Mouse (Mus musculus): Measurements from ENCODE around the gene Tmem104.

Gene Tmem104

DNA sequence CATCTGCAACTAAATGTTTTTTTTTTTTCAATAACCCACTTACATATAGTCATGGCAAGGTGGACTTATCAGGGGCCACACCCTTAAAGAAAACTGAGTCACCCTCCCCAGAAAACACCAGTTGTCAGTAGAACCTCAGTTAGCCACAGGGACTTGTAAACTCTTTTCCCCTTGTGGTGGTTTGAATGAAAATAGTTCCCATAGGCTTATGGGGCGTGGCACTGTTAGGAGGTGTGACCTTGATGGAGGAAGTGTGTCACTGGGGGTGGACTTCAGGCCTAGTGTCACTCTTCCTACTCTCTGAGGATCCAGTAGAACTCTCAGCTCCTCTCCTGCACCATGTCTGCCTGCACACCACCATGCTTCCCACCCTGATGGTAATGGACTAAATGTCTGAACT, 92.4 kb downstream of the Tmem104 start:
- peak; percentile 94 for DNase-seq (ENCODE audit: low read depth, low spot score)

DNA sequence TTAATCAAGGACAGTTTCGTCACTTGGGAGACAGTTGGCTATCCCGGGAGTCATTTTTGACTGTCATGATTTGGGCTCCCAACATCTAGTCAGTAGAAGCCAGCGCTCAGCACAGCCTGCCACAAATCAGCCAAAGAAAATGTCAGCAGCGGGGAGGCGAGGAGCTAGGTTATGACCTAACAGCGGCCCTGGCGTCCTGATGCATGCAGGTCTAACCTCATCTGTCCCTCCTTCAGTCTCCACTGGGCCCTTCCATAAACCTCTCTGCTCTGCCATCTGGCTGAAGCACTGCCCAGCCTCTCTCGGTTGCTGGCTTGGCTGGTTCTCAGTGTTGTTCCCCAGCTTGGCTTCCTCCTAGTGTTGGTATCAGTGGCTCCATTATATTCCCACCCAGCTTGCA, 95.0 kb downstream of the Tmem104 start:
- no peak for DNase-seq (ENCODE audit: low read depth, low spot score)

DNA sequence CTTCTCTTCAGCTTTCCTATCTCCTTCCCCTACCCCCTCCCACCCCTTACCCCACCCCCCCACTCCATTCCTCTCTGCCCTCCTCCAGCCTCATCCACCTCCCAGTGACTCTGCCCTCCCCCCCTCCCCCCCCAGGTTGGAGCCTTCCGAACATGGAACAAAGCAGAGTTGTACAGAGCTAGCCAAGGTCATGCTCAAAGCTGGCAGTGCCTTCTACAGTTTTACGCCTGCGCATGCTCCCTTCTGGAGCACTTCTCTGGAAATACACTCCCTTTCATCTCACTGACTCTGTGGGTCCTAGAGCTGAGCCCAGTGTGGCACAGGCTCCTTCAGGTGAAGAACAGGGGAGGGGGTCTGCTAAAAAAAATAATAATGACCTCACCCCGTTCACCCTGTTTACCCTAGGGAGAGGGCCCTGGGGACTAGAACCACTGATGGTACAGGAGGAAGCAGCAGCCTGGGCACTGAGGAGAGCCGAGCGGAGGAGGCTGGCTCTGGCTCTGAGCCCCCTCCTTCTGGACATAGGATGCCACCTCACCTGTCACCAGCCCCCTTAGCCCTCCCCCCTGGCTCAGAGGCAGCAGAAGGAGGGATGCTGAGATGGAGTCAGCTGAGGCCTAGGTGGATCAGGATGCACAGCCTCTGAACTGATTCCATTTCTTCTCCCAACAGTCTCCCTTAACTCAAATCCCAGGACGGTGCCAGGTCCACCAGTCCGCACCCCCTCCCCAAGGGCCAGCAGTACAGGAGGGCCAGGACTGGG, 95.6 kb downstream of the Tmem104 start:
- DNase-seq (ENCODE audit: low read depth, low spot score) = no peak

DNA sequence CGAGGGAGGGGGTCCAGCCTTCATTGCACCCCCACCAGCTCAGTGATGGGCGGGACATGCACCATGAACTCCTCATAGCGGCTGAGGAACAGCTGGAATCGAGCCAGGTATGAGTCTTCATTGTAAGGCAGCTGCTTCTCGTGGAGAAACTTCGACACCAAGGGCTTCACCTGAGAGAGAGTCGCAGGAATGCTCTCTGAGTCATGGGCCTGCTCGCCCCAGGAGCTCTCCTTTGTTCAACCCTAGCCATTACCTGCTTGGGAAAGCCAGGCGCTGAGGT, 96.1 kb downstream of the Tmem104 start:
- DNase-seq (ENCODE audit: low read depth, low spot score) = no peak

DNA sequence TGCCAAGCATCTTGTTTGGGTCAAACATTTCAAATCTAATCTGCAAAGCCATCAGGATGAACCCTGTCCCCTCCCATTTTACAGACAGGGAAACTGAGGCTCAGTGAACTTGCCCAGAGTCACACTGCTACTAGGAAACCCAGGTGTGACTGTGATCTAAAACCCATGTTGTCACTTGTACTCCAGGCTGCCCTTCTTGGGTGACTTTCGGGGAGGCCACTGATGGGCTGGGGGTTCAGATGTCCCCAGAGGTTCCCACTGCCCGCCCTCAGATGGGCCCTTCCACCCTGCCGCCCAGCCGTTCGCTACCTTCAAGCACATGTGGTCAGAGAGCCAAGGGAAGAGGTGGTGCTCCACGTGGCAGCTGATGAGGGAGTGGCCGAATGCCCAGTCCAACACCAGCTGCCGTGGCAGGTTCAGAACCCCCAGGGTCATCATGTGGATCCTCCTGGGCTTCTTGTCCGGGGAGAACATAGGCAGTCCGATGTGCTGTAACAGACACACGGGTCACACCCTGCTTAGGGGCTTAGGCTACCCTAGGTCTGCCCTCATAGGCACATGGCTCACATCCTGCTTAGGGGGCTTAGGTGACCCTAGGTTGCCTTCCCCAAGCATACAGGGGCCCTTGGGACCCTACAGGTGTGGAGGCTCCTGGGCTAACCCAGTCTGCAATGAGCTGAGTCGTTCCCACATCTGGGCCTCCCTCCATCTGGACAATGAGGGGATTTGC, 96.8 kb downstream of the Tmem104 start:
- DNase-seq (ENCODE audit: low read depth, low spot score) = no peak

DNA sequence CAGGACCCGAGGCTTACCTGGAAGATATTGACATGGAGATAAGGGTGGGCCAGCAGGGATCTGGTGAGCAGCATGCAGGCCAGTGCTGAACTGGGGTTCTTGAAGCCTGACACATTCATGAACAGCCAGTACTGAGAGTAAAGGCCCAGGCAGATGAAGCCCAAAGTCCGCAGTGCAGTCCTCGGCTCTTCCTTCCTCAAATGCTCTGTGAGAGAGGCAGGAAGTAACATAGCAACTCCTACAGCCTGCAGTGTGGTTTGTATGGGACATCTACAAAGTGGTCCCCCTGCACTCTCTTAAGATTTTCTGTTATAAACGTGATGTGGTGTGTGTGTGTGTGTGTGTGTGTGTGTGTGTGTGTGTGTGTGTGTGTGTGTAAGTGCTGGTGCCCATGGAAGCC, 98.0 kb downstream of the Tmem104 start:
- no peak for DNase-seq (ENCODE audit: low read depth, low spot score)

DNA sequence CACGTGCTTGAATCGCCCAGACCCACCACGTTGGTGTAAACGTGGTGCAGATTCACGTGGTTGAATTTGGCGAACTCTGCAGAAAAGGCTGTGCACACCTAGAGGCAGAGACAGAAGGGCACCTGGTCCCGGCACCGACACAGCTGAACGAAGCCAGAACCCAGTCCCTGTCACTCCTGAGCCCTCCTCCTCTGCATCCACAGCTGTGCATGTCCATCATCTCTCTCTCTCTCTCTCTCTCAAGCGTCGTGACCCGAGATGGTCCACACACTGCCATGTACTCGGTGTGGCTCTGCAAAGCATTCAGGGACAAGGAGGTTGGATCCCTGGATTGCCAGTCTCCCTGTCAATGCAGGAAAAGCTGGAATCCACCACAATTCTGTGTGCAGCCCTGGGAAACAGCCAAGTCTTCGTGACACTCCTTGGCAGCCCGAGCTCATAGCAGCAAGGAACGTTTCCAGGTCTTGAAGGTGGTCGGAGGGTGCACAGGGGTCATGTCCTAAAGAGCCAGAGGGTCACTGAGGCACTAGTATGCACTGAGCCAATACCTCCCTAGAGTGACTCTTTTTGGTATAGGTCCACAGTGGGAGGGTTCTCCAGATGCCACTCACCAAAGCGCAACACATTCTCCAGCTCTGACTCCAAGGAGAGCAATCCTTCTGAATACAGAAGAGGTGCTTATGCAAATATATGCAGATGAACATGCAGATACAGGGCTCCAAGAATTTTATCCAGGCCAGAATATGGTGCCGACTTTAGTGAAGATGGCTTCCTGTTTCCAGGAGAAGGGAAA, 99.1 kb downstream of the Tmem104 start:
- peak; percentile 43 for DNase-seq (ENCODE audit: low read depth, low spot score)

DNA sequence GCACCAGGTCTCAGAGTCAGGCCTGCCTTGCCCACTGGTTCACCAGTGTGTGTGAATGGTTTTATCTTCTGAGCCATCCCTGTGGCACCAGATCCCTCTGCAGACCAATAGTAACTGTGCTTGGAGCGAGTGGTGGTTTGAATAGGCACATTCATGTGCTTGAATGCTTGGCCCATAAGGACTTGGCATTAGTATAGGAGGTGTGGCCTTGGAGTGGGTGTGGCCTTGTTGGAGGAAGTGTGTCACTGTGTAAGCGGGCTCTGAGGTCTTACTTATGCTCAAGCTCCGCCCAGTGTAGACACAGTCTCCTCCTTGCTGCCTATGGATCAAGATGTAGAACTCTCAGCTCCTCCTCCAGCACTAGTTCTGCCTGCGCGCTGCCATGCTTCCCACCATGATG, 100.1 kb downstream of the Tmem104 start:
- peak; percentile 98 for DNase-seq (ENCODE audit: low read depth, low spot score)

DNA sequence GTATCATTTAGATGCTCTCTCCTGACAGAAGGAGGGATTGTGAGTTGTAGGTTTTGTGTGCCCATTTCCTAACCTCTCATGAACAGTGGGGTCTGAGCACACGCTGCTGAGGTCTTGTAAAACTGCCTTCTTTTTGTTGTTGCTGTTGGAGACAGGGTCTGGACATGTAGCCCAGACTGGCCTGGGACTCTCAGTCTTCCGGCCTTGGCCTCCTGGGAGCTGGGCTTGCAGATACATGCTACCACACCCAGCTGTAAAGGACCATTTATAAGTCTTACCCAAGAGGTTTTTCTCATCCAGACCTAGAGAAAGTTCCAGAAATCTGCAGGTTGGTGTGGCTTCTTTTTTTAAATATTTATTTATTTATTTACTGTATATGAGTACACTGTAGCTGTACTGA, 101.0 kb downstream of the Tmem104 start:
- no peak for DNase-seq (ENCODE audit: low read depth, low spot score)

DNA sequence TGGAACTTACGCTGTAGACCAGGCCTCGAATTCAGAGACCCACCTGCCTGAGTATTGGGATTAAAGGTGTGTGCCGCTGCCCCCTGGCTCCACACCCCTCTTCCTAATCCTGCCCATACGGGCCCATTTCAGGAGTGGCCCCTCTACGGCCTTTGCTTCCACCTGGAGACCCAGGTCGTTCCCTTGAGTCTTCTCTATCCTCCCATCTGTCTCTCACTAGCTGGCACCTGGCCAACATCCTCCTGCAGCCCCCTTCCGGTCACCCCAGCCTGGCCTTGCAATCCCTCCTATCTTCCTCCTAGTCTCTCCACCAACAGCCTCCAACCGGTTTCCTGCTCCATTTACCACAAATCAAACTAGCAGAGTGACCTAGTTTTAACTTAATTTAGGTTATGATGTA, 102.6 kb downstream of the Tmem104 start:
- DNase-seq (ENCODE audit: low read depth, low spot score) = no peak

DNA sequence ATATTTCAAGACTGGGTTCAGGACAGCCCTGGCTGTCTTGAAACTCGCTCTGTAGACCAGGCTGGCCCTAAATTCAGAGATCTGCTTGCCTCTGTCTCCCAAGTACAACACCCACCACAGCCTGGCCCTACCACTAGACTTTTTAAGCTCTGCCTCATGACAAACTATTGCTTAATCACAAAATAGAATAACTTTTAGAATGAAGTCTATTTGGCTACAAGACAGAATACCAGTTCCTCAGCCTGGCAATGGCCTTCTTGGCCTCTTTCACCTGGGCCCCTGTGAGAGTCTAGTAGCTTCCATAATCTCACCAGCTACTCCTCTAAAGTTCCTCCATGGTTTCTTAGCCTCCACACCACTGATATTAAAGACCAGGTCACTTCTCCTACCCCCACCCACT, 103.0 kb downstream of the Tmem104 start:
- no peak for DNase-seq (ENCODE audit: low read depth, low spot score)

DNA sequence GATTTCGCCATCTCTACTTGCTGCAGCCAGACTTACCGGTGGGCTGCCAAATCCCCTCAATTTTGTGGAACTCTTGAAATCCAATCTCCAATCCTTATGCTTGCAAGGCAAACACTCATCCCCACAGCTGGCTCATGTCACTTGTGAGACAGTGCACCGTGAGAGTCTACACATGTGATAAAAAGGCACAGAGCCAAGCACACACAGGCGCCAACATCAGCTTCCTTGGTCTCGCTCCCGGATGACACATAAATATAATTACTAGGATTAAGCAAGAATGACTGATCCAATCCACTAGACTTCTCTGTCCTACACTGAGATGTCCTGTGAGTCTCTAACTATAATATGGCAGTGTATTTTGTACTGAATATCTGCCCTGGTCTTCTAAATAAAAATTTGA, 103.6 kb downstream of the Tmem104 start:
- no peak for DNase-seq (ENCODE audit: low read depth, low spot score)

DNA sequence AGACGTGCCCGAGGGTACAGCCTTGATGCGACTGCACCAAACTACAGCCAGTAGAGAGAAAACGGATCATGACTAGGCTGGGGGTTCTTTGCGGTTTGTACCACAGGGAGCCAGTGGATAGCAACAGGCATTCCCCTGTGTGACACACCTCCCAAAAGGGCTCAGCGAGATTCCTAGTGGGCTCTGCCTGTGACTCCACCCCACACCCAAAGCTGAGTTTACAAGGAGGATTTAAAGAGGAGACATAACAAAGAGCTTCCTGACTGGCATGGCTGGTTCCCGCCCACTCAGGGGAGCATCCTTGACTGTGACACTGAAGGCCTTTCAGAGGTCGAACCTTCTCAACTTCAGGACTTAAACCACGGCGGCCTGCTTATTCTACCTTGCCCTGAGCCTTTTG, 104.2 kb downstream of the Tmem104 start:
- peak; percentile 82 for DNase-seq (ENCODE audit: low read depth, low spot score)

DNA sequence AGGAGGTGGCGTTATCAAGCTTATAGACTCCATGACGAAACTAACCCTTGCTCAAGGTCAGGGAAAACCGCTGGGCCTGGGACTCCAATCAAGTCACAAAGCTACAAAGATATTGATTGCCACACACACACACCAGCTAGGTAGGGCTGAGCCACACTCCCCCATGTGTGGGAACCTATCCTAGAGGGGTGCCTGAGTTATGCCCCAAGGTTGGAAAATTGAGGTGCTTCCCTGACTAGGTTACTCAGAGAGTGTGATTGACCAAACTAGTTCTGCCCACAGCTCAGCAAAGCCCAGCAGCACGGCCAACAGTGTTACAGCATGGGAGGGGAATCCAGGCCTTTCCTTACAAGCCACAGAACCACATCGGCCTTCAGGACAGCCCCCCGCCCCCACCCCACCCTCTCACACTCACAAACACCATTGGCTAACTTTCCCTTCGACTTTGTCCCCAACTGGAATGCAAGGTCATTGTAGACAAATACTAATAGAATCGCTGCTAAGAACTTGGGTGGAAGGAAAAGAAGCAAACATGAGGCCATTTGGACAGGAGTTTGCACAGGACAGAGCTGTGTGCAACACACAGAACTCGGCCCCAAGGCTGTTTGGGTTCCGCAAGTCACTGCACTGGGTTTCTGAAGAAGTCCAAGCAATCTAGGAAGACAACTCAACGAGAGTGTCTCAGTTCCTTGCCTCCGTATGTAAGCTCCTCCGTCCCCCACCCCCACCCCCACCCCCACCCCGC, 105.5 kb downstream of the Tmem104 start:
- DNase-seq (ENCODE audit: low read depth, low spot score) = peak; percentile 77

DNA sequence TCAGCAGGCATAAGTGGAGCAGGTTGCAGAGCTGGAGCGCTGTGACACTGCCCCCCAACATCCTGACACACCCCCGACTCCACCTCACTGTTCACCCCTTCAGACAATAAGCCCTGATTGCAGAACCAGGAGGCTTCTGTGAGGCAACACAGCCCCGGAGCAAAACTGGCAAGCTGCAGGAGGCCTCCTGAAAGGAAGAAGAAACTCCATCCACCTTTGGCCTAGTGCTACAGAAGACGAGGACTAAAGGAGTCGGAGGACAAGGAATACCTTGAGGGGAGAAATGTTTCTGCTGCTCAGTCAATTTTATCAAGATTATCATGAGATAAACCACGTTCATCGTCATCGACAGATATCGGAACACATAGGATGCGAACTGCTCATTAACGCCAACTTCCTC, 108.7 kb downstream of the Tmem104 start:
- DNase-seq (ENCODE audit: low read depth, low spot score) = no peak
